Mouse (Mus musculus) gastrocnemius, postnatal 25 days (tissue): ENCODE results near the gene Dlg1. TPM values are rescaled to one million over a fixed set of nuclear protein-coding genes. Genes with fewer than 3 reads are reported as not detected.

Source experiments
- DNase-seq: peaks from one replicate; pipeline ENCODE4 v3.0.0; 2022
- total RNA-seq, 2 experiments: library from RNA; stranded (reverse); gene quantifications; 1 replicate in 1 of 2; 2 replicates in 1 of 2; pipeline ENCODE4 v1.2.3; 2021

Gene Dlg1
- total RNA-seq, 2 experiments from 2014 or later = 33.5 to 35.5 TPM

GRCm38 (mm10) chr16:31863920-31864319 lies 200.7 kb downstream of the Dlg1 start:
- no peak for DNase-seq

DNA sequence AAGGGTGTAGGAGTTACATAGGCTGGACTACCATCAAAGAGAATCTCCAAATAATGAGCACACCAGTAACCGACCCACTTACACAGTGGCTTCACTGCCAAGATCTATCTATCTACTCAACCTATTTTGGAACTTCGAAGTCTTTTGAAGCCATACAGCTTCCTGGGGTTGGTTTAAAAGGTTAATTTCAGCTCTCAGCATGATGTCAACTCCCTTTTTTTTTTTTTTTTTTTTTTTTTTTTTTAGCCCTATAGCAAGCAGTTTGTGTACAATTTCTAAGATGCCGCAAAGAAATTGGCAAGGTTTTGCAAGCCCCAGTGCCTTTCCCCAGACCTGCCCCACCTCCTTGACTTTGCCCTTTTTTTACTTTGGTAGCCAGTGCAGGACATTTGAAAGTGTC lies 202.0 kb downstream of the Dlg1 start:
- no peak for DNase-seq

- DNase-seq = no peak
Measured at GRCm38 (mm10) chr16:31866911-31867310, 203.7 kb downstream of the Dlg1 start.

DNA sequence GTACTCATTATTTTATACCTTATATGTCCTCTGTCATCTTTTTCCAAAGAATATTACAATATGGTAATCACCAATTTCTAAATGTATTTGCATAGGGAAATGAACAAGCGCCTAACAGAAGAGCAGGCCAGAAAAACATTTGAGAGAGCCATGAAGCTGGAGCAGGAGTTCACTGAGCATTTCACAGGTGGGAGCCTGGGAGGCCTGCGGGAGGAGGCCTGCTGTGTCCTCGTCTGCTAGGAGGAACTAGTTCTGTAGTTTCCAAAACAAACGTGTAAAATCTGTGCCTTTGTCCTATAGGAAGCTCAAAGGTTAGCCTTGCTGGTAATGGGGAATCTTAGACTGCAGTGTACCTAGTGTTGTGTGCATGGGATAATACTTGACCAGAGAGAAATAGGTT lies 204.5 kb downstream of the Dlg1 start:
- no peak for DNase-seq

- no peak for DNase-seq
Measured at GRCm38 (mm10) chr16:31873721-31874120, 210.5 kb downstream of the Dlg1 start.

DNA sequence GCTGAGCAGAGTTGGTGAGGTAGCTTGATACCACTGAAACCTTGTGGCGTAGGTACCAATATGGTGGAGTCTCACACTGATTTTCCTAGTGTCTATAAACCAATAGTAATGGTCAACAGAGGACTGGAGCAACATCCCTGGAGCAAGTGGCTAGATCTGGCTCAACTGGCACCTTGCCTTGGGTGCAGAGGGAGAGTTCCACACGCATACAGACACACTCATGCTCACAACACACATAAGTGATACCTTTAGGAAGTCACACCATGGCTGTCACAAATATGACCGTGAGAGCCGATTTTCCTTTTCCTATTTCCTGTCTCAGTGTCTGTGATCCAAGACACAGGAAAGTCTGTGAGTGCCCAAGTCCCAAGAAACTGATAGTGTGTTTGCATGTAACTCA lies 212.1 kb downstream of the Dlg1 start:
- DNase-seq = no peak

GRCm38 (mm10) chr16:31876386-31876785 lies 213.1 kb downstream of the Dlg1 start:
- no peak for DNase-seq

DNA sequence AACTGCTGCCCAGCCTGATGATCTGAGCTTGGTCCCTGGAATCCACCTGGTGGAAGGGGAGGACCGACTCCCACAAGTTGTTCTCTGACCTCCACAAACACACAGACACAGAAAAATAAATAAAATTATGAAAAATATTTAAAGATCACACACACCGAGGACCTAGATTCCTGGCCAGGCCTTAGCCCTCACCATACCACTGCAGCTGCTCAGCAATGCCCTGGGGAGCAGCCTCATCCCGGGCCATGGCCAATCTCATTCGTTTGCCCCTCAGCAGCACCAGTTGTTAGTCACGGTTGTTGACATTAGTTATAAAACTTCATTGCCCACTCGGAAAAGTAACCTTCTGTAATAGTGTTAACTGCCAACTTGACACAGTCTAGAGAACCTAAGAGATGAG lies 214.8 kb downstream of the Dlg1 start:
- DNase-seq = no peak

- DNase-seq = peak; percentile 54
Measured at GRCm38 (mm10) chr16:31878573-31879257, 215.5 kb downstream of the Dlg1 start, which contains the start of gene Meltf. TSS of gene Meltf (plus strand) at chr16:31878810.

DNA sequence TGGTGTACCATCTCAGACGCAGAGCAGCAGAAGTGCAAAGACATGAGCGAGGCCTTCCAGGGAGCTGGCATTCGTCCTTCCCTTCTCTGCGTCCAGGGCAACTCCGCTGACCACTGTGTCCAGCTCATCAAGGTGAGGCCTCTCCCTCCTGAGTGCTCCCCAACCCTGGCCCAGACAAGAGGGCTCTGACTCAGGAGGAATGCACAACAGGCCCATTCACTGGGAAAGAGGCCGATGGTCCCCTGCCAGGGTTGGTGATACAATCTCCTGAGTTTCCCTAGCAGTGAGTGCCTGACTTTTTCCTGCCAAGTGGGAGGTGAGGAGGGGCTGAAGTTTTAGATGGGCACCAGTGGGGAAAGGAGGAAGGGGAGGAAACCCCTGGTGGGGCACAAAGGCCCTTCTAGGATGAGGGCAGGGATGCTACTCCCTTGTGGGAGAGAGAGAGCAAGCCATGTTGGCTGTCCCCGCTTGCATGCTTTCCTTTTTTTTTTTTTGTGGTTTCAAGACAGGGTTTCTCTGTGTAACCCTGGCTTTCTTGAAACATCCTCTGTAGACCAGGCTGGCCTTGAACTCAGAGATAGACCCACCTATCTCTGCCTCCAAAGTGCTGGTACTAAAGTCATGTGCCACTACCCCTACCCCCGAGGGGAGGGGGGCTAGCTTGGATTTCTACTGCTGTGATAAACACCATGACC lies 217.1 kb downstream of the Dlg1 start:
- DNase-seq = no peak

- DNase-seq = no peak
Measured at GRCm38 (mm10) chr16:31882381-31882908, 219.2 kb downstream of the Dlg1 start.

- DNase-seq = no peak
Measured at GRCm38 (mm10) chr16:31883302-31883701, 220.1 kb downstream of the Dlg1 start.

DNA sequence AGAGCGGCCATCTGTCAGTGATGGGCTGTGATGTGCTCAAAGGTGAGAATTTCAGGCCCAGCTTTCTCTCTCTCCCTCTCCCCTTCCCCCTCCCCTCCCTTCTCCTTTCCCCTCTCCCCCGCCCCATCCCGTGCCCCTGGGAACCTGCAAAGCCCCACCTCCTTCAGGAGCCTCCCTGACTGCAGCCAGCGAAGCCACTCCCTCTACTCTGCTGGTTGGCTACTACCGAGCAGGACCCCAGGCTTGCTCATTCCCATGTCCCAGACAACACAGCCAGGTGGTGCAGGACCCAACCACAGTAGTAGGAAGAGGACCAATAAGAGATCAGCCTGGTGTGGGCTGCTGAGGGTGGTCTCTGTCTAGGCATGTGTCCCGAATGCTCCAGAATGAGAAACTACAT lies 220.7 kb downstream of the Dlg1 start:
- no peak for DNase-seq

DNA sequence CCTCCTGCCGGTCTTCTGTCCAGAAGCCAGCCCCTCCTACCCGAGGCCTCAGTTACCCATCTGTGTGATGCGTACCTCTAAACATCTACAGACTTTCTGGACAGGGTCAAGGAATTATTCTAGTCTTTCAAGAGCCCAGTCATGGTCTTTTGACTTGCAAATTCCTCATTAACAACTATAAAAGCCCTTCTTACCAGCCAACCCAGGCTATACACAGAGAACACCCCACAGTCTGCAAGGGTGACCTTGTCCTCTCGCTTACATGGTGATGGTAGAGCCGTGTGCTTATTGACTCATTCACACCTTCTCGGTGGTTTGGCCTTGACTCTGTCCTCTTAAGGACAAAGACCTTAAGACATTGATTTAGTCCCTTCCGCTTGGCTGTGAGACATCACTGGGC lies 227.7 kb downstream of the Dlg1 start:
- no peak for DNase-seq

DNA sequence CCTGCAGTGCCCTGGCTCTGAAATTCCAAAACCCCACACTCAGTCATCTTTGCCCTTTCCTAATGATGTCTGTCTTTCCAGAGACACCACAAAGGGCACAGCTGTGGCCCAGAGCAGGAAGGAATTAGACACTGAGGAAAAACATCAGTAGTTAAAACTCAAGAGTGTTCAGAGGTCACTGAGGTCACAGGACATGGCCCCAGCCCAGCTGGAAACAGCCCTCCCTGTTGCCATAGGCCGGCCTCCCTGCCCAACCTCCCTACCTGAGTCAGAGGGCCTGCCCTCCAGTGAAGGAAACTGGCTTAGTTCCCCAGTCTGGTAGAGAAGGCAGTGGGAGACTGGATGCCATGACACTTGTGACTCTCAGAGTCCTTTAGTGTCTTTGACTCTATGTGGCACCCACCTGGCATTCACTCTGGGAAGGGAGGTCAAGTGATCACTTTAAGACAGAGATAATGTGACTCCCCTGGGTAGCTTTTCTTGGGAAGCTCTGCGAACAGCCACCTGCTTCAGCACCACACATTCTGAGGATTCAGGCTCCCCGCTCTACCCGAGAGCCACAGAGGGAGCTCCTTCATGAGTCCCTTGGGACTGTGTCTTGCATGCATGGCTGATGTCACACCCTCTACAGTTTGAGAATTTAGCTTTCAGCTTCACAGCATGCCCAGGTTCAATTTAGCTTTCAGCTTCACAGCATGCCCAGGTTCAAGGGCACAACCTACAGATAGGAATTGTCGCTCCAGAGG lies 230.3 kb downstream of the Dlg1 start:
- no peak for DNase-seq

DNA sequence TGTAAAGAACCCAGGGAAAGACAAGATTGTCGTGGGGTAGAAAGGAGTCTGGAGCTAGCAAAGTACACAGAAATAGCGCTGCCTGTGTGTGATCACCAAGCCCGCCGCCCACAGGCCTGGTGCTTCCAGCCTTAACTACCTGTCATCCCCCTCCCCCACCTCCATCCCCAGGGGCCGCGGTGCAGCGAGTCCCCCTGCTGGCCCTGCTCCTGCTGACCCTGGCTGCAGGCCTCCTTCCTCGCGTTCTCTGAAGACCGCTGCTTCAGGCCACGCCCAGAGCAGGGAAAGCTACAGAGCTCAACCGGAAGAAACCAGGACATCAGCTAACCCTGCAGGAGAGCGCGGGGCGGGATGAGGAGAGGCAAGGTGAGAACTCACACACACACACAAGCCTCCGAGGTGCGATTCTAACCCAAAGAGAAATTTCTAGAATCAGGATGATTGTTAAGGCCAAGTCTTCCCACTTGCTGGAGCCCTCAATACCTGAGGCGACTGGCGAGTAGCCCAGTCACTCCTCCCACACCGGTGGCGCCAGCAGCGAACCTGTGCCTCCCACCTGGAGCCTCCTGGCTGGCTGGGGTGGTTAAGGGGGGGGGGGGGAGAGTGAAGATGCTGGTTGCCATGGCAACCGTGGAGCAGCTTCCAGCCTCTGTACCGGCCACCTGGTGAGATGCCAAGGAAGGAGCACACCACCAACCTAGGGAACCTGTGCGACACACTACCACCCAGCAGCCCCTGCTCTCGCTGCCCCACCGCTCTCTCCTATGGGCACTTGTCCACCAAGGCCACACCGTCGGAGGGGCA lies 233.9 kb downstream of the Dlg1 start:
- DNase-seq = no peak

DNA sequence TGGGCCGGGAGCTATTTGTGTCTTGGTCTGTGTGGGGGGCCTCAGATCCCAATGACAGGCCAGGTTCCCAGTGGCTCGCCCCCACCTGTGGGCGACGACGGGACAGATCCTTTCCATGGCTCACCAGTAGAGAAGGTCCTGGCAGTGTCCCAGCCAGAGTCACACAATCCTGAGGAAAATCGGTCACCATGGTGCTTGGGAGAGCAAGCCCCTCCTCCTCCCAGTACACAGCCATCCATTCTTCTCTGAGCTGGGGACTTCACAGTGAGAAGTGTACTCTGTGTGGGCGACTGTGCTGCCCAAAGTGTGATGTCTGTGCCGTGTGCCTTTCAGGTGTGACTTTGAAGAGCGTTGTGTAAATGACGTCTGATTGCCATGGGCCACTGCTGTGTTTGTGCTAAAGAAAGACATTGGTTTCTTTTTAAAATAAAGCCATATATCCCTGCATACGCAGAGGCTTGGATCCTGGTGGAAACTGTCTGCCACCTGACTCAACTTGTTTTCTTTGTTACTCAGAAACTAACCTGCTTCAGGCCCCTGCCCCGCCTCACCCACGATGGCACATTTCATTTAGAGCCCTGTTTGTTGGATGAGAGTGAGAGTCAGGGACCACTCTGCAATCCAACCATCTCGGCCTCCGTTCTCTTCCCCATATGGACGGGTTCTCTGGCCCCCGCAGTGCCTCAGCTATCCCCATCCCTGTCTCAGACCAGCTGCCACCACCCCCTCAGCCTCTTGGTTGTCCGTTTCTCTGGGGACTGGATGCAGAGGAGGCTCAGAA lies 235.5 kb downstream of the Dlg1 start:
- no peak for DNase-seq

- no peak for DNase-seq
Measured at GRCm38 (mm10) chr16:31901886-31902285, 238.6 kb downstream of the Dlg1 start.

DNA sequence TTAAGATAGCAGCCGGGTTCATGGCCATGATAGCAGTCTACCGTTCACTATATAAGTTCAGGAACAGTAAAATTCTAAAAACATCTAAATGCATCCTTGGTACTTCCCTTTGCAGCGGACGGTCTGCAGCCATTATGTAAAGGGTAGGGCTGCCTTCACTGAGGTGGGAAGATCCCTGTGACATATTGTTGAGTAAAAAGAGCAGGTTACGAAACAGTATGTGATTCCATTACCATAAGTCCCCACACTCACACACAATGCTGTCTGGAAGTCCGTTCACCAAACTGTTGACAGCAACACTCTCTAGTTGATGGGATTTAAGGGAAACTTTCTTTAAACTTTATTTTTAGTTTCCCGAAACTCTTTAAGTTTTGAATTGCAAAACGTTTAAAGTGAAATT lies 240.0 kb downstream of the Dlg1 start:
- no peak for DNase-seq

- no peak for DNase-seq
Measured at GRCm38 (mm10) chr16:31905331-31905730, 242.1 kb downstream of the Dlg1 start.
